Mouse (Mus musculus) kidney, adult 18-20 months (tissue): ENCODE measurements around the gene Tinag.

Source experiments
- DNase-seq: peaks from one replicate; pipeline ENCODE4 v3.0.0; 2021

Tinag gene

DNA sequence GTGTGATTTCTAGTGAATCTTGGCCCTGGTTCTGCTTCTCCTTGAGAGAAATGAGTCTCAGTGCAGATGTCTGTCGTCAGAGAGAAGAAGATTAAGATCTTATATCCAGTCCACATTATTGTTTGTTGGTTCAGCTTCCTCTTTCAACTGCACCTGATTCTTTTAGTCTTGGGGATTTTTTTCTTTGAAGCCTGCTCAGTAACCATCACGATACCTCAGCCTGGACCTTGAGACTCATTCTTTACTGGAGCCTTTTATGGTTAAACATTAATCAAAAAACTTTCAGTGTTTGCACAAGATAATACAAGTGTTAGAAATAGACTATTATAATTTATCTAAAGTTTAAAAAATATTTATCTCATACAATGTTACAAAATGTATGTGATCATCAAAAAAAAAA, at the start of gene Tinag:
Gene Tinag, minus strand, starts transcription at position 210 of the 400 bp plus-strand sequence.
- DNase-seq = no peak

DNA sequence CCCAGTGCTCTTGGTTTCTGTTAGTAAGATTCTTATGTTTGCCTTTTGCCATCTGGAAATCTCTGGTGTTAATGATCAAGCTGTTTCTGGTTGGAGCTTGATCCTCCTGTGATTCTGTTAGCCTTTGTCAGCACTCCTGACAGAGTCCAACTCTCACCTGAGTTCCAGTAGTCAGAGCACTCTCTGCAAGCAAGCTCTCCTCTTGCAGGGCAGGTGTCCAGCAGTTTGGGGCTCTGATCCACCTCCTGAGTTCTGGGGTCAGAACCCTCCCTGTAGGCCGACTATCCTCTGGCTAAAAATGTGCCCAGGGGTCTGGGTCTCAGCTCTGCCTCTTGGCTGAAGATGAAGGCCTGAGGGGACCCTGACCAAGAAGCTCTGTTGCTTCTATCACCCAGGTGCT, 37.6 kb upstream of the Tinag start:
- peak; percentile 60 for DNase-seq

DNA sequence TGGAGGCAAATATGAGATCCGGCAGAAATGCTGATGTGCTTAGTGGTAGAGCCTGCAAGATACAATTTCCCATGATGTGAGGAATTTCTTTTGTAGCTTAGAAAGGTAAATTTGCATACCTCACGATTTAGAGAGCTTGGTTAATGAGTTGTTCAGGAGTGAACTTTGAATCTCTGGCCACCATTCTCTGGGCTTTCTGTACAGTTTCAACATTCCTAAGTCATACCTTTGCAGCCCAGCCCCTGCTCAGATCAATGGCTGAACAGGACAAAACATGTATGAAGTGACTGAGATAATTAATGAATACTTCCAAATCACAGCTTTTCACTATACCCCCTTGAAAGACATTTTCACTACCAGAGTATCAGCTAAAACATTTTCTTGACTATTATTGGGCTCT, 26.1 kb upstream of the Tinag start:
- peak; percentile 17 for DNase-seq

DNA sequence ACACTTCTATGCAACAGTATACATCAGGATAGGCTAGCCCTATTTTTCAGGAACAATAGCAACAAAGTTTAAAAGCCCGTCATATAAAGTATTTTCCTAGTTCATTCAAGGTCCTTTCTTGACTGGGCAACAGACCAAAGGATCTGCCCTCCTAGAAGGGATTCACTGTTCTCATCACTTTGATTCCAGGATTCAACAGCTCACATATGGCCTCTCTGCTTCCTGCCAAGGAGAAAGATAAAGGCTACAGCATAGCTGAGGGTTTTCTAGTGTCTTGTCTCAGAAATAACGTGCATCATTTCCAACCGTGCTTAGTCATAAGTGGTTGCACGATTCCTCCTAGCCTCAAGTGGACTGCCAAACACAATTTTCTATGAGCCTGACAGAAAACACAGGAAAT, 11.0 kb upstream of the Tinag start:
- no peak for DNase-seq

DNA sequence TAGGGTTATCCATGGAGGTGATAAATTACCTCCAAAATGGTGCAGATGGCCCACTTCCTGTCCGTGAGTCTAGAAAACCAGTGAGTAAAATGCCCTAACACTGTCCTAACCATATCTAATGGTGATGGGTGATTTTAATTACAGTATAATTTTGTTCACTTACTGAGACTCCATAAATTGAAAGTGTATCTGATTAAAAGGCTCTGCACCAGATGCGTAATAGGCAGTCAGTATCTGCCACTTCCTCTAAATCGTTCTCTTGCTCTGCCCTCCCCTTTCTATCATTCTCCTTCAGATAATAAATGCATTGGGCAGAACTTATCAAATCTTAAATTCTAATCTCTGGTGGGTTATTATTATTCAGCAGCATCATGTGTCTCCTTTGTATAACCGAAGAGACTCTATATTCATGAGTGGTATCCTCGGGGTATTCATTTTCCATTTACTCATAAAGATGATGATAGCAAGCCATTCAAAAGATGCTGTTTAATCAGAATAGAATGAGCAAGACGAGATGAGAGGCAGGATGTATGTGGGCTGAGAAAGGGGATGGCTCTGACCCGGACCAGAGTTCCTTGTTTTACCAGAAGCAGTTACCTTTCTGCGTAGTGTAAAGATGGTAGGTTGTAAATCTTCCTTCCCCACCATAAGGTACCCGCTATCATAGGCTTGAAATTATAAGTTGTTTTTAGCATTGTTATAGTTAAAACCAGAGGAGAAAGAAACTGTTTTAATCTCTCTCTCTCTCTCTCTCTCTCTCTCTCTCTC, 9.0 kb upstream of the Tinag start:
- DNase-seq = no peak

DNA sequence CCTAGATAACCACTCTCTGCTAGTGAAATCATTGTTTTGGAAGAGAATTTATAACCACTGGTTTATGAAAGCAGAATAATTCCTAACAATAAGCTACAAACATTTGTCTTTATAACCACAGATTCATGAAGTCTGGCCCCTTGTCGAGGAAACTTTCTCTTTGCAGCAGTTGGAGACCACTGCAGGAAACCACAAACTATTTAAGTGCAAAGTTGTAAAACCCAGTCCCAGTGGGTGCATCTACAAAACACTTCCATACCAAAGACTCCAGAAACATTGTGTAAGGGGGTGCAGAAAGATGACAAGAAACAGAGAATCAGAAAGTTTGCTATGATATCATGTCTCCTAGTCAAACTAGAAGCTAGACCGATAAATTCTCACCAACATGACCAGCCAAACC, 5.8 kb upstream of the Tinag start:
- no peak for DNase-seq

DNA sequence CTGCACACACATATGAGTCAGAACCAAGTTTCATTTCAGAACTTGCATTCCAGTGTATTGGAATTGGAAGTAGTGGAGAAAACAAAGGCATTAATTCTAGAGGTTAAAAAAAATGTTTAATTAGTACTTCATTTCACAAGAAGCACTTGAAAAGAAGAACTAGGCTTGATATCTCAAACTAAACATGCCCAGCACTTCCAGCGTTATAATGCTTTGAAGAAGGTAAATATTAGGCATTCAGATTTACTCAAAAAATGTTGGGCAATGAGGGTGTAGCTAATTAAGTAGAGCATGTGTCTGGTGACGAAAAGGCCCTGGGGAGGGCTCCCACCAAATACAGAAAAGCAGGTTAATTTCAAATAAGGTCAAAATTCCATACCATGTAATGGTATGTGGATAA, 4.1 kb upstream of the Tinag start:
- no peak for DNase-seq

DNA sequence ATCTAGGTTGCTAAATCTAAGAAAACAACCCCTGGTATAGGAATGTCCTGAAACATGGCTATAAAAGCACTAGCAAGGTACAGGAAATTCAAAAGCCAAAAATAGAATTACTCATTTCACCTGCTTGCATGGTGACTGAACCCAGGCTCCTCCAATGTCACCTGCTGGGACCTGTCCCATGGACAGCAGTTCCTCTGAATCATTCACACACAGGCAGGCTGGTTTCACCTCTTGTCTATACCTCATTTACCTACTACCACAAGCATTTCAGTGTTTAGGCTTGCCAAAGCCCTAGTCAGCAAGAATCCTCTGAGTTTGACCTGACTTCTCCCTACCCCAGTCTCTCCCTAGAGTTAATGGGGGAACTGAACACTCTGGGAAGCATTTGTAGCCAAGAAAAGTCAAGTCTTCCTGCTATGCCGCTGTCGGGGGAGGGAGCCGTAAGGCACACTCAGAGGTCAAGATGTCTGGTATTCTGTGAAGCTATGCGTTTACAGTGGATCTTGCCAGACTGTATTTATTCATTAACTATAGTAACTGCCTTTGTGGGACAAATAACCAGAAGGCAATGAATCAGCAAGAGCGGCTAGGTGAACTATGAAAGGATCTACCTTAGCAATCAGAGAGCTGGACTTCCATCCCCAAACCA, 597 bp upstream of the Tinag start:
- DNase-seq = peak; percentile 68

DNA sequence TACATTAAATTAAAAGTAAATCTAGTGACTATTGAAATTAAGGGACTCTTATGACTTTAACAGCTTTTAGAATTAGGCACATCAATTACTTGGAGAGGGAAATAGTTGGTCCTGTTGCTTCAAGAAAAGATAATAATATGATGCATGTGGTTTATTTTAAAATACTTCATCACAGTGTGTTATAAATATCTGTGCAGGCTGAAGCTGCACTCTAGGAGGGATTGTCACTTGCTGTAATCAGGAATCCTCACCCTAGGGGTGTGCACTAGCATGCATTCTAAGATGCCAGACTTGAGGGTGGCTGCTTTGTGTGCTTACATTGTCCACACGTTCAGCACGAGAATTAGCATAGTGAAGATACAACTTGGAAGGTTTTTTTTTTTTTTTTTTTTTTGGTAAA, 10.2 kb downstream of the Tinag start:
- no peak for DNase-seq

DNA sequence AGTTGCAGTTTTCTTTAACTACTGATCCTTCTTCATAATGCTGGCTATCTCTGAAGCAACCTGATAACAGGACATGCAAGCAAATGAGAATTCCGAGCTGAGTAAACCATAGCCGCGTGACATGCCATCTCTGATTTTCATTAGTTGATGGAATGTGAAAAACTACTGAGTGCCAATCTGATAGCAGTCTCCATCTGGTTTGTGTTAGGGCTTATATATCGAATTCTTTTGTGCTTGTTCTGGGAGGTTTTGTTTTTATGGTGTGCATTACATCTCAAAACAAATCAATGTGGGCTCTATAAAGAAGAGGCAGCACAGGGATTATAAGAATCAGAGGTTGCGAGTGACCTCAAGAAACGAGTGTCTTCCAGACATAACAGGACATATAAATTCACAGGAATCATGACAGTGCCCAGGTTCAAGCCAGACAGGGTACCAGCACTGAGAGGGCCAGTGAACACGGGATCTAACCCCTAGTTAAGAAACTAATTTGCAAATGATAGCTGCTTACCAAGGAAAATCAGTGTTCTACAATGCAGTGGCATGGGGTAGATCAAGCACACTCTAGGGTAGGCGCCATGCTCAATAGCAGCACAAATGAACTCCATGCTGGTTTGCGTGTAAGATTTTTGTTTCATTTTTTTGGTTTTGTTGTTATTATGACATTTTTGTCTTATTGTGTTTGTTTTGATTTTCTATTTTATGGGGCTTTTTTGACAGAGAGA, 13.0 kb downstream of the Tinag start:
- no peak for DNase-seq

DNA sequence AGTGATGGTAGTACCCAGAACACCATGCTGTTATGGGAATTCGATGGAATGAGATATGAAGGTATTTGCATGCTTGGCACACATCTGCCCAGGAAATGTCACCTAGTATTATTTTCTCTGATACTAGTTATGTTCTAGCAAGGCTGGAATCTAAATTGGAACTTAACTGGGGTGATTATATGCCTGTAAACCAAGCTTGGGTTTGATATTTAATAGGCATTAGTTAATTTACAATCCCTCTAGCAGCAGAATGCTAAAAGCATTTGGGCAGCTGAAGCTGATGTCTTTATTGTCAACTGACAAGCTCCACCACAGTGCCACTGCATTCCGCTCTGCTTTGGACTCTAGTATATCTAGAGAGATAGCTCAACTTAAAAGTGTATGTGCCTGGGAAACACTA, 20.3 kb downstream of the Tinag start:
- DNase-seq = no peak

DNA sequence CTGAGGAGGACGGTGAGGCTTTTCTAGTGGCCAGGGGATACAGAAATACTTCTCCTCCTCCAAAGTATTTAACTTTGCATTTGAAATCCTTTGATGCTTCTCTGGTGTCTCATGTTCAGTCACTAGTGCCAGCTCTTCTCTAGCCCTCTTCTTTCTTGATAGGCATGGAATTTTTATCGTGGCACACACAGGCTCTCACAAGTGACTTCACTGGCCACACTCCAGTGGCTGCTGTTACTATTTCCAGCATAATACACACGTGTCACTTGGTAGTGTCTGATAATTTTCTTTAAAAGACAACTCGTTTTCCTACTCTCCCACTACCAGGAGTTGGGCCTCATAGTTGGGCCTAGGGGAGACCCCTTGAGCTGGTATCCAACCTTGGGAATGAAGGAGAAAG, 26.7 kb downstream of the Tinag start:
- DNase-seq = no peak

DNA sequence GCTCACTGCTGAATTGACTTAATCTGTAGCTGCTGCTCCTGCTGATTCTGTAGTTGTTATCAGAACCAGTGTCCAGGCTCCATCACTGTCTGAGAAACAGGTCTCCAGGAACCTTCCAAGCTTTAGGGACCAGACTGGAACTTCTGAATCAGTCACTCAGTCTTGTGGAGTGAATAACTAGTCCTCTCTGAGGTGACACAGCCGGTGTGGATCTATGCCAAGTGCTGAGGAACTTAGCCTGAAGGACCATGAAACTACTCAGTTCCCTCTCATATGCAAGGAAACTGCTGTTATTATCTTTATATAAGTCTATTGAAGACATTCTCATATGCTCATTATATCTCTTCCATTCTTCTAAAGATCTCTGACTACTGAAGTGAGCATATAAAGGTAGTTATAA, 49.6 kb downstream of the Tinag start:
- DNase-seq = no peak

DNA sequence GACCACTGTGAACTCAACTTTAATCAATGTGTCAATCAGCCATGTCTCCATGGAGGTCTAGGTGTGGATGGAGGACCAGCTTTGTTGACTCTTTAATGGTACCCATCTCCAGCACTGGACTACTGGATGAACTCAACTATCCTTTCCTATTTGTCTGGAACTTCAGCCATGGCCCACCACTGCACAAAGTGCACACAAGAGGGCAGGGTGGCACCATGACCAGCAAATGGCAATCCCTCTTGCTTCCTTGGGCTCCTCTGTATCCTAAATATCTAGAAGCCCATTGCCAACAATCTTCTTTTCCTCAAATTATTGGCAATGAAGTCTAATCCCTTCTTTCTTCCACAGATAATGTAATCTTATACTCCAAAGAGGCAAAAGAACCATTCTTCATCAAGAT, 55.6 kb downstream of the Tinag start:
- DNase-seq = peak; percentile 15

DNA sequence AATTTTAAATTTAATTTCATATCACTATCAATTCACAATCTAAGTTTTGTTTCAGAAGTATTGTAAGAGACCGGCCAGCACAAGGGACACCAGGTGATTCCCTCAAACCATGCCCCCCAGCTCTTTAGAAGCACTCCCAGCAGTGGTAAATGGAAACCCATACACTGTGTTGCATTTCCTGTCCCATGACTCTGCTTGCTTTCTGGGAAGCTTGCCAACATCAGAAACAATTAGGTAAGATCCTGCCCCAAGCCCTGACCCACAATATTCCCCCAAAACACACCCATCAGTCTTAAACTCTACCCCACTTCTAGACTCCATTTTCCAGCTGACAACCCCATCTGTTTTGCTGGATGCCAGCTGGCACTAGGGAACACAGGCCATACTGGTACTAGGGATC, 110.8 kb downstream of the Tinag start:
- DNase-seq = no peak

DNA sequence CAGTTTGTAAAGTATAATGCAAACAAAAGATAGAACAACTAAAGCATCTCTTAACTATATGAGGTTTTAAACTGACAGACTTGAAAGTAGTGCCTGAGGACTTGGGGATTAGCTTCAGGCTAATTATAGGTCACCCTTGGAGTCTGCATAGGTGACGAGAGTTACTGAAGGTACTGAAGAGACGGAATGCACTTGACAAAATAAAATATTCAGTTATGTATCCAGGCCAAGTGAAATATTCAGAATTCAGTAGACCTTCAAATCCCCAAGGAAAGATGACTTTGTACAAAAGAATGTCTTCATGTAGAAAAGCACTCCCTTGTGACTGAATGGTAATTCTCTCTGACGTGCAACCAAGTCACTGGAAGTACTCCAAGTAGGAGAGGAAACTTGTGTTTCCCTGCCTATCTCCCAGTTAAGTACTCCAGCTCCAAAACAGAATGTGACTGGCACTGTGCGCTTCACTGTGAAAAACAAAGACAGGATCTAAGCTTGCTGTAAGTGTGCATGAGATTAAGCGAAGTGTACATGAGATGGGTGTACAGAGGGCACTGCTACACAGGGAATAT, 130.4 kb downstream of the Tinag start:
- no peak for DNase-seq
